Mouse (Mus musculus) erythroblast, embryonic 14.5 days (primary cell): ENCODE measurements around the gene Kcnn4.

ENCODE experiments used
- GATA1 ChIP-seq: IDR thresholded peaks from 2 replicates; pipeline ENCODE4 v1.6.1; 2012; ENCODE audit warnings: low read length, inconsistent platforms, mixed read lengths
- TAL1 ChIP-seq: IDR thresholded peaks from 3 replicates; pipeline ENCODE4 v1.6.1; 2012; ENCODE audit warnings: low read length, inconsistent platforms, mixed read lengths

DNA sequence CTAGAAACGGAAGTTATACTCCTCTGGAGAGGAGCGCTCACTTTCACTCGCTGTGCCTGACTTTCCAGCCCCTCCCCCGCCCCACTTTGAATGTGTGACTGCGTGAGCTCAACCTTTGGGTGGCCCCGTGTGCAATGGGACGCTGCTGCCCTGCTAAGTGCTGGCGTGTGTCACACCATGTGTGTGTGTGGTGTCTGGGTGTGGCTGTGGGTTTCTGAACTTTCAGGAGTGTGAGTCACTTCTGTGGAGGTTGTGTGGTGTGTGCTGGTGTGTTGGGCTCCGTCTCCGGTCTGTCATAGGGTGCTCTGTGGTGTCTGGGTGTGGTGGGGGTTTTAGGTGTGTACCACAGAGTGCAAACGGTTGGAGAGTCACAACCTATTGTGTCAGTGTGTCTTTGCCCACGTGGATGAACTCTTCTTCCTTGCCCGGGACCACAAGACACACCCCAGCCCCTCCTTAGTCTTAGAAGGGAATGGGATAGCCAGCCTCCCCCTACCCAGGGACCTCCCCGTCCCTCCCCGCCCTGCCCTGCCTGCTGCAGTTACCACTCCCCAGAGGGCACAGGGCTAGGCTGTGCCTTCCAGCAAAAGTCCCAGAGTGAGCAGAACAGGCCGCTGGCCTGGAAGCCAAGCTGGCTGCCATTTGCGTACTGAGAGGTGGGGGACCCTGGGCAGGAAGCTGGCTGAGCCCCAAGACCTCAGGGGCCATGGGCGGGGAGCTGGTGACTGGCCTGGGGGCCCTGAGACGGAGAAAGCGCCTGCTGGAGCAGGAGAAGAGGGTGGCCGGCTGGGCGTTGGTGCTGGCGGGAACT, at the start of gene Kcnn4:
- TF ChIP-seq GATA1 (no peak), TAL1 (no peak)
